Mouse (Mus musculus) ES-Bruce4 (cell line): ENCODE measurements around the gene Natd1. TPM values are rescaled to one million over a fixed set of nuclear protein-coding genes. Genes with fewer than 3 reads are reported as not detected.

ENCODE experiments used
- H3K27ac ChIP-seq: 2 replicates; pipeline ENCODE4 v1.5.1; 2012; ENCODE audit warnings: low read length, inconsistent platforms; ENCODE audit not compliant: insufficient read depth
- H3K27me3 ChIP-seq: 2 replicates; pipeline ENCODE4 v1.6.1; 2012; ENCODE audit warnings: mild to moderate bottlenecking, low read length, inconsistent platforms; ENCODE audit not compliant: control insufficient read depth, poor library complexity, insufficient read depth, severe bottlenecking
- H3K36me3 ChIP-seq: 2 replicates; pipeline ENCODE4 v1.6.1; 2012; ENCODE audit warnings: inconsistent platforms, mild to moderate bottlenecking, low read length, moderate library complexity; ENCODE audit not compliant: control insufficient read depth, poor library complexity, insufficient read depth, severe bottlenecking
- H3K4me1 ChIP-seq: one replicate; pipeline ENCODE4 v1.8.1; 2011; ENCODE audit warnings: low read length; ENCODE audit not compliant: control insufficient read depth, insufficient read depth
- H3K4me3 ChIP-seq: 2 replicates; pipeline ENCODE4 v1.5.1; 2011; ENCODE audit warnings: low read depth, mild to moderate bottlenecking, low read length
- H3K9ac ChIP-seq: 2 replicates; pipeline ENCODE4 v1.6.1; 2012; ENCODE audit warnings: low read depth, mild to moderate bottlenecking, inconsistent platforms; ENCODE audit not compliant: poor library complexity, severe bottlenecking
- H3K9me3 ChIP-seq: replicated peaks from 2 replicates; pipeline ENCODE4 v1.6.1; 2012; ENCODE audit warnings: mild to moderate bottlenecking, low read length, inconsistent platforms; ENCODE audit not compliant: control insufficient read depth, poor library complexity, insufficient read depth, severe bottlenecking
- CTCF ChIP-seq: IDR thresholded peaks from one replicate; pipeline ENCODE4 v1.8.1; 2011; ENCODE audit warnings: low read depth, low read length
- EP300 ChIP-seq: IDR thresholded peaks from 2 replicates; pipeline ENCODE4 v1.6.1; 2011; ENCODE audit warnings: low read depth, low read length; ENCODE audit not compliant: insufficient read depth
- POLR2A ChIP-seq: IDR thresholded peaks from one replicate; pipeline ENCODE4 v1.8.1; 2011; ENCODE audit warnings: low read length; ENCODE audit not compliant: insufficient read depth
- polyA plus RNA-seq: library from polyadenylated mRNA; stranded (reverse); fragments of >200 nt; gene quantifications from 2 replicates; pipeline ENCODE4 v1.2.4, GENCODE M21; 2011; ENCODE audit warnings: low read depth; ENCODE audit not compliant: missing spikeins, insufficient read depth, insufficient read length

Natd1 gene
- 20.5 and 21.6 TPM in 2 replicates for polyA plus RNA-seq

- H3K9ac ChIP-seq: peak within 1 kb of the TSS; percentile 93
- H3K36me3 ChIP-seq: no peaks in the 10 kb centered on the region
- H3K4me3 ChIP-seq: peak within 1 kb of the TSS; percentile 92
- H3K27me3 ChIP-seq: no peaks in the 10 kb centered on the region
- H3K27ac ChIP-seq: peak within 1 kb of the TSS; percentile 5; the same call in 1 of the 2 replicates
- no peak for TF ChIP-seq POLR2A
- TF ChIP-seq EP300: no peak
- TF ChIP-seq CTCF: no peak
- H3K9me3 ChIP-seq: no peaks in the 10 kb centered on the region
- H3K4me1 ChIP-seq: peaks cover 10% of the 10 kb centered on the region
These were observed at the start of gene Natd1 for GRCm38 (mm10) chr11:60914491-60914890. Gene Natd1 (minus strand): TSS chr11:60914750.

- Histone ChIP-seq H3K4me3 (no peak overlapping the region), H3K27ac (no peak overlapping the region), H3K36me3 (no peaks in the 10 kb centered on the region), H3K27me3 (no peaks in the 10 kb centered on the region), H3K9ac (no peak overlapping the region), H3K9me3 (no peaks in the 10 kb centered on the region), H3K4me1 (no peaks in the 10 kb centered on the region)
- TF ChIP-seq POLR2A (no peak), CTCF (no peak), EP300 (no peak)
These were observed 48.2 kb upstream of the Natd1 start for GRCm38 (mm10) chr11:60962709-60963108.

GRCm38 (mm10) chr11:60961176-60961575, 46.6 kb upstream of the Natd1 start:
- H3K9me3 ChIP-seq: no peaks in the 10 kb centered on the region
- TF ChIP-seq POLR2A: no peak
- TF ChIP-seq EP300: no peak
- TF ChIP-seq CTCF: no peak
- H3K4me1 ChIP-seq: no peaks in the 10 kb centered on the region
- H3K27me3 ChIP-seq: no peaks in the 10 kb centered on the region
- no peak overlapping the region for H3K9ac ChIP-seq
- H3K36me3 ChIP-seq: no peaks in the 10 kb centered on the region
- H3K4me3 ChIP-seq: no peak overlapping the region
- H3K27ac ChIP-seq: no peak overlapping the region

- no peak overlapping the region for H3K27ac ChIP-seq
- TF ChIP-seq POLR2A: no peak
- no peak for TF ChIP-seq EP300
- no peak for TF ChIP-seq CTCF
- H3K9me3 ChIP-seq: no peaks in the 10 kb centered on the region
- no peak overlapping the region for H3K4me3 ChIP-seq
- H3K27me3 ChIP-seq: no peaks in the 10 kb centered on the region
- no peak overlapping the region for H3K9ac ChIP-seq
- H3K4me1 ChIP-seq: no peaks in the 10 kb centered on the region
- H3K36me3 ChIP-seq: no peaks in the 10 kb centered on the region
These were observed 44.4 kb upstream of the Natd1 start for GRCm38 (mm10) chr11:60958948-60959347.

- Histone ChIP-seq H3K27ac (no peak overlapping the region), H3K9me3 (no peaks in the 10 kb centered on the region), H3K9ac (no peak overlapping the region), H3K4me3 (no peak overlapping the region), H3K4me1 (no peaks in the 10 kb centered on the region), H3K27me3 (no peaks in the 10 kb centered on the region), H3K36me3 (peaks cover 13% of the 10 kb centered on the region)
- TF ChIP-seq EP300 (no peak), POLR2A (no peak), CTCF (no peak)
These were observed 41.3 kb upstream of the Natd1 start for GRCm38 (mm10) chr11:60955621-60956383.

GRCm38 (mm10) chr11:60954255-60955104, 39.9 kb upstream of the Natd1 start:
- Histone ChIP-seq H3K4me3 (no peak overlapping the region), H3K27ac (no peak overlapping the region), H3K9me3 (no peaks in the 10 kb centered on the region), H3K27me3 (no peaks in the 10 kb centered on the region), H3K4me1 (no peaks in the 10 kb centered on the region), H3K36me3 (peaks cover 13% of the 10 kb centered on the region), H3K9ac (no peak overlapping the region)
- no peak for TF ChIP-seq POLR2A
- no peak for TF ChIP-seq CTCF
- TF ChIP-seq EP300: no peak
